Mouse (Mus musculus) testis, adult 2 months (tissue): ENCODE measurements around the gene Fbxo47. TPM values are rescaled to one million over a fixed set of nuclear protein-coding genes. Genes with fewer than 3 reads are reported as not detected.

Experiments used
- H3K27ac ChIP-seq: fragments of 200-500 bp; 2 replicates; pipeline ENCODE4 v1.5.1; 2012; ENCODE audit warnings: low read depth, low read length; ENCODE audit not compliant: control insufficient read depth, insufficient read depth
- H3K27me3 ChIP-seq: fragments of 200-500 bp; 2 replicates; pipeline ENCODE4 v1.6.1; 2012; ENCODE audit warnings: mild to moderate bottlenecking, low read length, moderate library complexity; ENCODE audit not compliant: control insufficient read depth, insufficient read depth
- H3K36me3 ChIP-seq: fragments of 200-500 bp; 2 replicates; pipeline ENCODE4 v1.6.1; 2012; ENCODE audit warnings: mild to moderate bottlenecking, low read length; ENCODE audit not compliant: control insufficient read depth, insufficient read depth
- H3K4me1 ChIP-seq: fragments of 200-500 bp; 2 replicates; pipeline ENCODE4 v1.6.1; 2012; ENCODE audit warnings: low read length; ENCODE audit not compliant: control insufficient read depth, insufficient read depth
- H3K4me3 ChIP-seq: fragments of 200-500 bp; 2 replicates; pipeline ENCODE4 v1.5.1; 2012; ENCODE audit warnings: low read depth, mild to moderate bottlenecking, low read length, moderate library complexity, mixed read lengths; ENCODE audit not compliant: control insufficient read depth
- CTCF ChIP-seq: fragments of 200-500 bp; IDR thresholded peaks from 2 replicates; pipeline ENCODE4 v1.5.1; 2012; ENCODE audit warnings: low read depth, mild to moderate bottlenecking, inconsistent platforms, low read length, moderate library complexity; ENCODE audit not compliant: control insufficient read depth, insufficient read depth, insufficient replicate concordance
- POLR2A ChIP-seq: fragments of 200-500 bp; IDR thresholded peaks from 2 replicates; pipeline ENCODE4 v1.6.1; 2012; ENCODE audit warnings: low read depth, mild to moderate bottlenecking, inconsistent platforms, low read length, moderate library complexity; ENCODE audit not compliant: control insufficient read depth
- polyA plus RNA-seq: library from polyadenylated mRNA; depleted of rRNA; stranded (reverse); fragments of >200 nt; gene quantifications from 2 replicates; pipeline ENCODE4 v1.2.3, GENCODE M21; 2012; rRNA removed

Fbxo47 gene
- 19.8 and 25.8 TPM in 2 replicates for polyA plus RNA-seq

GRCm38 (mm10) chr11:97883918-97884600, at the start of gene Fbxo47:
Gene Fbxo47, minus strand, starts transcription at chr11:97884154.
- TF ChIP-seq POLR2A: peak; percentile 45
- TF ChIP-seq CTCF: peak; percentile 35; the same call in 1 of the 2 replicates

GRCm38 (mm10) chr11:97933553-97933952, 49.6 kb upstream of the Fbxo47 start:
- H3K4me1 ChIP-seq: no peaks in the 10 kb centered on the region
- H3K4me3 ChIP-seq: no peak overlapping the region
- H3K27ac ChIP-seq: no peak overlapping the region
- TF ChIP-seq CTCF (no peak), POLR2A (no peak)
- H3K36me3 ChIP-seq: no peaks in the 10 kb centered on the region
- no peaks in the 10 kb centered on the region for H3K27me3 ChIP-seq

More at GRCm38 (mm10) chr11:97883918-97884600, at the start of gene Fbxo47:
- Histone ChIP-seq H3K4me3 (peak within 1 kb of the TSS; percentile 94), H3K36me3 (no peaks in the 10 kb centered on the region), H3K4me1 (peaks cover 6% of the 10 kb centered on the region; the same call in 1 of the 2 replicates), H3K27ac (peak within 1 kb of the TSS; percentile 97), H3K27me3 (no peaks in the 10 kb centered on the region)

GRCm38 (mm10) chr11:97928905-97929304, 45.0 kb upstream of the Fbxo47 start:
- no peak overlapping the region for H3K4me3 ChIP-seq
- H3K27me3 ChIP-seq: no peaks in the 10 kb centered on the region
- TF ChIP-seq CTCF (no peak), POLR2A (no peak)
- H3K4me1 ChIP-seq: peaks cover 3% of the 10 kb centered on the region; the same call in 1 of the 2 replicates
- H3K27ac ChIP-seq: no peak overlapping the region
- no peaks in the 10 kb centered on the region for H3K36me3 ChIP-seq

GRCm38 (mm10) chr11:97924217-97924616, 40.3 kb upstream of the Fbxo47 start:
- Histone ChIP-seq H3K27me3 (no peaks in the 10 kb centered on the region), H3K36me3 (no peaks in the 10 kb centered on the region), H3K27ac (no peak overlapping the region), H3K4me3 (no peak overlapping the region), H3K4me1 (peaks cover 12% of the 10 kb centered on the region)
- TF ChIP-seq CTCF (no peak), POLR2A (no peak)

- Histone ChIP-seq H3K4me3 (no peak overlapping the region), H3K36me3 (no peaks in the 10 kb centered on the region), H3K4me1 (peaks cover 12% of the 10 kb centered on the region), H3K27me3 (no peaks in the 10 kb centered on the region), H3K27ac (no peak overlapping the region)
- TF ChIP-seq CTCF (no peak), POLR2A (no peak)
Observed at GRCm38 (mm10) chr11:97923639-97924038, 39.7 kb upstream of the Fbxo47 start.

- H3K4me3 ChIP-seq: peak overlapping the region; percentile 75
- H3K4me1 ChIP-seq: no peaks in the 10 kb centered on the region; the same call in 1 of the 2 replicates
- TF ChIP-seq CTCF: no peak
- TF ChIP-seq POLR2A: no peak
- no peaks in the 10 kb centered on the region for H3K36me3 ChIP-seq
- no peak overlapping the region for H3K27ac ChIP-seq
- H3K27me3 ChIP-seq: no peaks in the 10 kb centered on the region
Observed at GRCm38 (mm10) chr11:97915974-97916503, 32.1 kb upstream of the Fbxo47 start.

GRCm38 (mm10) chr11:97915471-97915870, 31.5 kb upstream of the Fbxo47 start:
- Histone ChIP-seq H3K27ac (no peak overlapping the region), H3K27me3 (no peaks in the 10 kb centered on the region), H3K4me1 (no peaks in the 10 kb centered on the region; the same call in 1 of the 2 replicates), H3K36me3 (no peaks in the 10 kb centered on the region), H3K4me3 (peak overlapping the region; percentile 75)
- TF ChIP-seq POLR2A (no peak), CTCF (no peak)
